Comparison of ENCODE assay signal across 8 mouse cellular contexts in genomic region chr12:110840348-110841198, GRCm38 (mm10). TPM values are rescaled to one million over a fixed set of nuclear protein-coding genes. Genes with fewer than 3 reads are reported as not detected.
DNase-seq lines count a peak whose midpoint lies in the region; ATAC-seq and TF ChIP-seq lines count a peak whose summit lies in the region.

Gene Mok (minus strand): TSS chr12:110840939.

- peak; percentile 90 for ATAC-seq in hindbrain, postnatal 0 days
- peak; percentile 49 for ATAC-seq in megakaryocyte, adult 5-6 weeks (ENCODE audit: poor library complexity, severe bottlenecking)

- under 1% methylated on average over 71 of the region's 71 CpGs for WGBS in hindbrain, postnatal 0 days

- 0 out of 2 replicates have a peak, but pooled peaks cover 6% of the 10 kb centered on the region for H3K4me1 ChIP-seq in hindbrain, postnatal 0 days (ENCODE audit: insufficient read depth, low read length)

- H3K4me3 ChIP-seq in hindbrain, postnatal 0 days (ENCODE audit: low read length): peak within 1 kb of the TSS; percentile 66
- H3K4me3 ChIP-seq in left cerebral cortex, adult 2 months: peak within 1 kb of the TSS; percentile 81

- peak within 1 kb of the TSS; percentile 65 for H3K4me2 ChIP-seq in hindbrain, postnatal 0 days (ENCODE audit: low read depth, low read length)

- no peaks in the 10 kb centered on the region for H3K36me3 ChIP-seq in hindbrain, postnatal 0 days (ENCODE audit: insufficient read depth, low read length)

- intact Hi-C loops in left cerebral cortex, adult 2 months (cut with DNase I): loop anchor here (2.0 to 10.0 kb wide), 4 partner anchors 102 to 396 kb away; partner anchors contain the start of gene Ppp2r5c

- peak within 1 kb of the TSS; percentile 22; the same call in 1 of the 2 replicates for H3K27ac ChIP-seq in hindbrain, postnatal 0 days
- H3K27ac ChIP-seq in left cerebral cortex, adult 2 months: peak within 1 kb of the TSS; percentile 70

- peak within 1 kb of the TSS; percentile 45 for H3K9ac ChIP-seq in hindbrain, postnatal 0 days (replicated peaks; ENCODE audit: low read length)

- TF ChIP-seq CTCF in hindbrain, postnatal 0 days (IDR thresholded peaks at IDR 0.05; ENCODE audit: low read depth): no peak
- TF ChIP-seq CTCF in left cerebral cortex, adult 2 months (IDR thresholded peaks at IDR 0.05): no peak; the same call in 1 of the 2 replicates

- H3K9me3 ChIP-seq in hindbrain, postnatal 0 days (ENCODE audit: low read length): no peaks in the 10 kb centered on the region

- no peaks in the 10 kb centered on the region for H3K27me3 ChIP-seq in hindbrain, postnatal 0 days (ENCODE audit: insufficient read depth, low read length)

- DNase-seq in T-cell, adult 2 months (ENCODE audit: low spot score): peak; percentile 95
- DNase-seq in cerebellum, postnatal 36 days: peak; percentile 96 to 97
- DNase-seq in gastrocnemius, adult 18-20 months (ENCODE audit: low spot score): peak; percentile 97
- peak; percentile 98 for DNase-seq in hindbrain, postnatal 0 days (ENCODE audit: low spot score)
- DNase-seq in left cerebral cortex, adult 2 months (ENCODE audit: extremely low spot score in 1 of 2, low spot score in 2 of 2): peak; percentile 96 to 98
- DNase-seq in right cerebral cortex, adult 2 months (ENCODE audit: low spot score in 2 of 2): peak; percentile 94 to 98
- peak; percentile 95 for DNase-seq in urinary bladder, postnatal 14 days (ENCODE audit: low spot score)

RNA-seq across cellular contexts. Expression of gene Mok, which starts in this region (rescaled TPM):
- under 1 TPM in 1 of 2 experiments, not detected in 1; 0.27 TPM for total RNA-seq in gastrocnemius, adult 18-20 months (2021)
- total RNA-seq in hindbrain, postnatal 0 days (2014; rRNA removed): 7.4 TPM in 2 replicates
- polyA plus RNA-seq in hindbrain, postnatal 0 days (2015; fragmentation: Nextera tagmentation; extraction: Ambion mirVana): 11.8 and 14.6 TPM in 2 replicates
- 10 to 100 TPM; 13.0 to 13.3 TPM for total RNA-seq in left cerebral cortex, adult 2 months (2021)
- total RNA-seq in megakaryocyte, adult 5-6 weeks (2015): 1.5 and 1.6 TPM in 2 replicates
- 1.4 and 1.6 TPM in 2 replicates for total RNA-seq in megakaryocyte, adult 5-6 weeks (2017)

Comparison
In these comparisons a context has a peak if more than half of its experiments do, and no peak if none do; other contexts are left out.
1. Peak in every context shown above with its lines: DNase-seq, ATAC-seq, H3K4me3 ChIP-seq and H3K27ac ChIP-seq.
2. Peak in DNase-seq in gastrocnemius, adult 18-20 months; RNA of the gene not detected or under 1 TPM.